Mouse (Mus musculus) bone marrow, adult 2 months (tissue): ENCODE data around the gene Atp2c2. TPM values are rescaled to one million over a fixed set of nuclear protein-coding genes. Genes with fewer than 3 reads are reported as not detected.
A peak's percentile ranks its signal among the peaks of the same experiment; 100 is the strongest.

ENCODE experiments used
- H3K27ac ChIP-seq: fragments of 200-500 bp; 2 replicates; pipeline ENCODE4 v1.5.1; 2012; ENCODE audit warnings: low read depth, mild to moderate bottlenecking, control low read depth, inconsistent platforms, low read length; ENCODE audit not compliant: control insufficient read depth, poor library complexity, insufficient read depth
- H3K4me1 ChIP-seq: fragments of 200-500 bp; 2 replicates; pipeline ENCODE4 v1.6.1; 2011; ENCODE audit warnings: low read length; ENCODE audit not compliant: control insufficient read depth, insufficient read depth
- H3K4me3 ChIP-seq: fragments of 200-500 bp; replicated peaks from 2 replicates; pipeline ENCODE3; 2011; ENCODE audit warnings: mild to moderate bottlenecking, low read depth, low read length, control low read depth; ENCODE audit not compliant: control insufficient read depth
- CTCF ChIP-seq: fragments of 200-500 bp; IDR thresholded peaks from 2 replicates; pipeline ENCODE4 v1.5.1; 2011; ENCODE audit warnings: low read length, control low read depth; ENCODE audit not compliant: control insufficient read depth, insufficient read depth
- POLR2A ChIP-seq: fragments of 200-500 bp; IDR thresholded peaks from 2 replicates; pipeline ENCODE4 v1.6.1; 2011; ENCODE audit warnings: low read depth, mild to moderate bottlenecking, control low read depth, low read length, borderline replicate concordance; ENCODE audit not compliant: control insufficient read depth
- WGBS: fragments of 180-500 bp; shearing (Covaris S2); methylation state at CpG from one replicate; pipeline ENCODE4 v1.1.7; 2018; 5-methylcytosine and 5-hydroxymethylcytosine counted together
- polyA plus RNA-seq: library from polyadenylated mRNA; stranded (reverse); fragments of >200 nt; gene quantifications from 2 replicates; pipeline ENCODE4 v1.2.4, GENCODE M21; 2011; ENCODE audit warnings: low replicate concordance; ENCODE audit not compliant: missing spikeins, insufficient read depth, insufficient read length

The Atp2c2 gene
- polyA plus RNA-seq, 1 experiment = not detected

GRCm38 (mm10) chr8:119694696-119695095 lies 5.1 kb upstream of the Atp2c2 start:
- no peak for TF ChIP-seq CTCF
- TF ChIP-seq POLR2A = no peak
- Histone ChIP-seq H3K4me1 (no peaks in the 10 kb centered on the region), H3K4me3 (no peak overlapping the region), H3K27ac (no peak overlapping the region)
- 69% methylated on average over 7 of the region's 7 CpGs for WGBS

- no peak overlapping the region for H3K27ac ChIP-seq
- no peak overlapping the region for H3K4me3 ChIP-seq
- 86% methylated on average over 2 of the region's 2 CpGs for WGBS
- TF ChIP-seq CTCF = no peak
- no peak for TF ChIP-seq POLR2A
- no peaks in the 10 kb centered on the region for H3K4me1 ChIP-seq
Observed at GRCm38 (mm10) chr8:119697163-119697562, 2.6 kb upstream of the Atp2c2 start.

GRCm38 (mm10) chr8:119698960-119699359 lies 849 bp upstream of the Atp2c2 start:
- no peak overlapping the region for H3K4me3 ChIP-seq
- TF ChIP-seq POLR2A (no peak), CTCF (peak; percentile 88)
- H3K4me1 ChIP-seq = no peaks in the 10 kb centered on the region
- H3K27ac ChIP-seq = no peak overlapping the region
- WGBS = 5% methylated on average over 12 of the region's 12 CpGs

GRCm38 (mm10) chr8:119702965-119703364 lies 3.2 kb downstream of the Atp2c2 start:
- no peak overlapping the region for H3K4me3 ChIP-seq
- TF ChIP-seq POLR2A (no peak), CTCF (no peak)
- H3K4me1 ChIP-seq = peaks cover 3% of the 10 kb centered on the region; the same call in 1 of the 2 replicates
- WGBS = 57% methylated on average over 7 of the region's 7 CpGs
- H3K27ac ChIP-seq = no peak overlapping the region

GRCm38 (mm10) chr8:119707146-119707545 lies 7.3 kb downstream of the Atp2c2 start:
- H3K4me1 ChIP-seq = peaks cover 11% of the 10 kb centered on the region
- H3K4me3 ChIP-seq = no peak overlapping the region
- H3K27ac ChIP-seq = no peak overlapping the region
- 62% methylated on average over 9 of the region's 9 CpGs for WGBS
- TF ChIP-seq CTCF (no peak), POLR2A (no peak)

GRCm38 (mm10) chr8:119708471-119708870 lies 8.7 kb downstream of the Atp2c2 start:
- H3K27ac ChIP-seq = peak overlapping the region; percentile 76
- H3K4me3 ChIP-seq = no peak overlapping the region
- WGBS = 87% methylated on average over 8 of the region's 8 CpGs
- TF ChIP-seq POLR2A (no peak), CTCF (no peak)
- H3K4me1 ChIP-seq = peaks cover 16% of the 10 kb centered on the region

- Histone ChIP-seq H3K4me3 (no peak overlapping the region), H3K27ac (peak overlapping the region; percentile 76), H3K4me1 (peaks cover 16% of the 10 kb centered on the region)
- WGBS = 54% methylated on average over 14 of the region's 14 CpGs
- TF ChIP-seq POLR2A = no peak
- no peak for TF ChIP-seq CTCF
Observed at GRCm38 (mm10) chr8:119708878-119709702, 9.3 kb downstream of the Atp2c2 start.

GRCm38 (mm10) chr8:119709703-119710093 lies 9.9 kb downstream of the Atp2c2 start:
- WGBS = 53% methylated on average over 11 of the region's 11 CpGs
- Histone ChIP-seq H3K27ac (peak overlapping the region; percentile 76), H3K4me1 (peaks cover 16% of the 10 kb centered on the region), H3K4me3 (no peak overlapping the region)
- TF ChIP-seq POLR2A (no peak), CTCF (no peak)

GRCm38 (mm10) chr8:119712226-119712625 lies 12.4 kb downstream of the Atp2c2 start:
- Histone ChIP-seq H3K27ac (peak overlapping the region; percentile 50; the same call in 1 of the 2 replicates), H3K4me1 (peaks cover 16% of the 10 kb centered on the region), H3K4me3 (no peak overlapping the region)
- no peak for TF ChIP-seq POLR2A
- TF ChIP-seq CTCF = no peak
- 34% methylated on average over 6 of the region's 6 CpGs for WGBS
